Mouse (Mus musculus) hindbrain, embryonic 13.5 days (tissue): ENCODE measurements around the gene Nefh. TPM values are rescaled to one million over a fixed set of nuclear protein-coding genes. Genes with fewer than 3 reads are reported as not detected.

Source experiments
- ATAC-seq: fragments of 200-750 bp; cut with Nextera tagmentation; 2 replicates; pipeline ENCODE4 v1.8.0; 2017; ENCODE audit warnings: moderate TSS enrichment; ENCODE audit not compliant: low FRiP score
- H3K27ac ChIP-seq: fragments of 300-500 bp; sonication (generic); 2 replicates; pipeline ENCODE4 v1.5.1; 2015; ENCODE audit warnings: inconsistent platforms, mild to moderate bottlenecking, moderate library complexity
- H3K27me3 ChIP-seq: fragments of 300-500 bp; sonication (generic); 2 replicates; pipeline ENCODE4 v1.6.1; 2015; ENCODE audit warnings: mild to moderate bottlenecking, inconsistent platforms
- H3K36me3 ChIP-seq: fragments of 300-500 bp; sonication (generic); 2 replicates; pipeline ENCODE4 v1.6.1; 2015; ENCODE audit warnings: mild to moderate bottlenecking, inconsistent platforms
- H3K4me1 ChIP-seq: fragments of 300-500 bp; sonication (generic); replicated peaks from 2 replicates; pipeline ENCODE4 v1.6.1; 2015; ENCODE audit warnings: inconsistent platforms
- H3K4me2 ChIP-seq: fragments of 300-500 bp; sonication (generic); 2 replicates; pipeline ENCODE4 v1.6.1; 2015; ENCODE audit warnings: inconsistent platforms, mild to moderate bottlenecking, moderate library complexity
- H3K4me3 ChIP-seq: fragments of 300-500 bp; sonication (generic); 2 replicates; pipeline ENCODE4 v1.5.1; 2015; ENCODE audit warnings: mild to moderate bottlenecking, inconsistent platforms
- H3K9ac ChIP-seq: fragments of 300-500 bp; sonication (generic); 2 replicates; pipeline ENCODE4 v1.6.1; 2015; ENCODE audit warnings: mild to moderate bottlenecking, inconsistent platforms
- H3K9me3 ChIP-seq: fragments of 300-500 bp; sonication (generic); 2 replicates; pipeline ENCODE4 v1.6.1; 2016; ENCODE audit warnings: inconsistent platforms
- WGBS: fragments of 180-500 bp; shearing (Covaris S2); methylation state at CpG from one replicate; pipeline ENCODE4 v1.1.7; 2015; 5-methylcytosine and 5-hydroxymethylcytosine counted together
- polyA plus RNA-seq: library from polyadenylated mRNA; unstranded; fragments of >200 nt; fragmentation: Nextera tagmentation; extraction: Ambion mirVana; gene quantifications from 2 replicates; pipeline ENCODE4 v1.2.1, GENCODE M21; 2015

Nefh gene
- polyA plus RNA-seq, 1 experiment from 2014 or later = 3.4 TPM

DNA sequence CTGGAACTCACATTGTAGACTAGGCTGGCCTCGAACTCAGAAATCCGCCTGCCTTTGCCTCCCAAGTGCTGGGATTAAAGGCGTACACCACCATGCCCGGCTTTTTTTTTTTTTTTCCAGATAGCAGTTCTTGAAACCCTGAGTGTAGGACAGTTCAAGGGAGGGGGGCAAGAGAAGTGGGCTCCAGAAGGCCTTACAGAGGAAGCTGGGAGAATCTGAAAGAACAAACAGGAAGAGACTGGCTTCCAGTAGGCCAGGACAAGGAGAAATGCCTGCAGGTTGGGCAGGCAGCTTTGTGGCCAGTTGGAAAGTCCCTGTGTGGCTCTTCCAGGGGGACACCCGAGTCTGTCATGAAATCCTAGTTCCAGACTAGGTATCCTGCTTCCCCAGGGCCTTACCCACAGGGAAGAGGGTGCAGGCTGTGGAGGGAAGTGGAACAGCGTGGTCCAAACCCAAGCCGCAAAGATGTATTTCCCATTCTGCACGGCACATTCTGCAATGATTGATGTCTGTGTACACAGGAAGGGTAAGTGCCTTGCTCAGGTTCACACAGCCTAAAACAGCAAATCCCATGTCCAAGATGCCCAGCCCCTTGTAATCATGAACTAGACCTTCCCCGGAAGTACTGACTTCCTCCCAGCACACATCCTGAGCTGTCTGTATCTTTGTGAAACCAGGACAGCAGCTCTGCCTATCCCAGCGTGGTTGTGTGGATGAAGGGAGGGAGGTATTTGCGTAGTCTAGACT is 26.7 kb upstream of the Nefh start:
- 79% methylated on average over 11 of the region's 11 CpGs for WGBS
- no peak for ATAC-seq

DNA sequence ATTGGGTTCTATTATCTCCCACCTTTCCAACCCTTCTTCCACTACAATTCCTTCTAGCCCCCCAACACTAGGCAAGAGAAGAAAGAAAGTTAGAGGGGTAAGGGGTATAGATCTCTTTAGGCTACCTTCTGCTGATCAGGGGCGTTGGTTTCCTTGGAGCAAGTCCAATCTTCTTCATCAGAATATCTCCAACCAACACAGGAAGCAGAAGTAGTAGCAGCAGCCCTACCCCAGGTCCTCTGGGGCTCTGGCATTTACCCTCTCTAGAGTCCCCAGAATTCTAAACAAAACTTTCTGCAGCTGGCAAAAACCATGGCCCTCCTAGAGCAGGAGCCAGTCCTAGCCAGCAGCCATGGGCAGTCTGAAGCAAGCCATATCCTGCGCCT is 26.0 kb upstream of the Nefh start:
- Histone ChIP-seq H3K9ac (no peak overlapping the region), H3K27ac (no peak overlapping the region), H3K27me3 (peaks cover 15% of the 10 kb centered on the region), H3K4me1 (0 out of 2 replicates have a peak, but pooled peaks cover 3% of the 10 kb centered on the region), H3K4me2 (no peak overlapping the region), H3K4me3 (no peak overlapping the region), H3K36me3 (no peaks in the 10 kb centered on the region), H3K9me3 (no peaks in the 10 kb centered on the region)
- 84% methylated on average over 2 of the region's 2 CpGs for WGBS
- no peak for ATAC-seq

More for the DNA sequence above, 26.7 kb upstream of the Nefh start:
- 0 out of 2 replicates have a peak, but pooled peaks cover 3% of the 10 kb centered on the region for H3K4me1 ChIP-seq
- no peak overlapping the region for H3K4me3 ChIP-seq
- peaks cover 15% of the 10 kb centered on the region for H3K27me3 ChIP-seq
- H3K9me3 ChIP-seq = no peaks in the 10 kb centered on the region
- H3K36me3 ChIP-seq = no peaks in the 10 kb centered on the region
- H3K4me2 ChIP-seq = no peak overlapping the region
- H3K27ac ChIP-seq = no peak overlapping the region
- no peak overlapping the region for H3K9ac ChIP-seq

DNA sequence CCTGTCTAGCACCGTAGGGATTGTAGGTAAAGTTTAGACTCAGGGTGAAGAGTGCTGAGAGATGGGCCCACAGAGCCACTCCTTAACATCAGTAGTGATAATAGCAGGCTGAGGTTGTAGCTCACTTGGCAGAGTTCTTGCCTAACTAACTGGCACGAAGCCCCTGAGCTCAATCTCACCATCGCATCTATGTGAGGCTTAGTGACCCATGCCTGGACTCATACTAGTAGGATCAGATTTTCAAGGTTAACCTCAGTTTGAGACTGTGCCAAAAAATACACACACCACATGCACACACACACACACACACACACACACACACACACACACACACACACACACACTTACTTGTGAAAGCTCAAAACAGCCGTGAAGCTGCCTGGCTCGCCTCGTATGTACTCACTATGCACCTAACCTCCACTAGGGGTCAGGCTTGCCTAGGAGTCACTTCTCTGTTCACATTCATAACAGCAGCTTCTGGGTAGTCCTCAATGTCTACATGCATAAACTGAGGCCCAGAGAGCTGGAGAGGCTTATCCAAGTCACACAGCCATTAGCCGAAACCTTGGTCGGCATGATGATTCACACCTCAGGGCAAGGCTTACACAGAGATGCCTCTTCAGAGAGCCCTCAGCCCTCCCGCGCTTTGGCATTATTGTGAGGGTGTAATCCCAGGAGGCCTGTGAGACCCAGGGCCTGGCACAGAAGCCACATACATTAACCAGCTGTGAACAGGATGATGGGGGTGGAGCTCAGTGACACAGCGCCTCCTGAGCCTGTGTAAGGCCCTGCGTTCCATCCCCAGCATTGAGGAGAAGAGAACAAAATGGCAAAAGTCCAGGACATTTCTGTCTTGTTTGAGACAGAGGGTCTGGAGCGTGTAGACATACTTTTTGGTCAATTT is 25.4 kb upstream of the Nefh start:
- H3K4me2 ChIP-seq = no peak overlapping the region
- H3K9ac ChIP-seq = no peak overlapping the region
- H3K36me3 ChIP-seq = no peaks in the 10 kb centered on the region
- H3K4me1 ChIP-seq = peaks cover 3% of the 10 kb centered on the region; the same call in 1 of the 2 replicates
- no peaks in the 10 kb centered on the region for H3K9me3 ChIP-seq
- peaks cover 15% of the 10 kb centered on the region for H3K27me3 ChIP-seq
- no peak overlapping the region for H3K27ac ChIP-seq
- no peak for ATAC-seq
- 55% methylated on average over 13 of the region's 13 CpGs for WGBS
- no peak overlapping the region for H3K4me3 ChIP-seq

DNA sequence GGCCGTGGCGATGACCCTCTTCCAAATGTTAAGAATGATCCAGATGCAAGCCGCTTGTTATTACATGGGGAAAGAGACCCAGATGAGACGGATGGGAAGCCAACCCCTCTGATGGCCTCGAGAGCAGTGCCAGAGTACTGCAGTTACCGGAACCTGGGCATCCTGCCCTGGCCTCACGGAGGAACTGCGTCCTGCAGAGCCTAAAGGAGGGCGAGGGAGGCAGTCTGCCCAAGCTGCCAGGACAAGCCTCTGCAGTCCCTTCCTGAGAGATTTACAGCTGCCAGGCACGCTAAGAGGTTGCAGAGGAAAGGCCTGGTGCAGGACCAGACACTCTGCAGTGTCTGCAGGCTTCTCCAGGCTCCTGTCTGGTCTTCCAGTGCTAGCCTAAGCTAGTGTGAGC is 20.5 kb upstream of the Nefh start:
- no peak overlapping the region for H3K4me2 ChIP-seq
- H3K27me3 ChIP-seq = no peaks in the 10 kb centered on the region
- WGBS = 74% methylated on average over 10 of the region's 10 CpGs
- no peaks in the 10 kb centered on the region for H3K36me3 ChIP-seq
- ATAC-seq = no peak
- H3K4me3 ChIP-seq = no peak overlapping the region
- H3K4me1 ChIP-seq = peaks cover 8% of the 10 kb centered on the region
- no peaks in the 10 kb centered on the region for H3K9me3 ChIP-seq
- H3K9ac ChIP-seq = no peak overlapping the region
- no peak overlapping the region for H3K27ac ChIP-seq

DNA sequence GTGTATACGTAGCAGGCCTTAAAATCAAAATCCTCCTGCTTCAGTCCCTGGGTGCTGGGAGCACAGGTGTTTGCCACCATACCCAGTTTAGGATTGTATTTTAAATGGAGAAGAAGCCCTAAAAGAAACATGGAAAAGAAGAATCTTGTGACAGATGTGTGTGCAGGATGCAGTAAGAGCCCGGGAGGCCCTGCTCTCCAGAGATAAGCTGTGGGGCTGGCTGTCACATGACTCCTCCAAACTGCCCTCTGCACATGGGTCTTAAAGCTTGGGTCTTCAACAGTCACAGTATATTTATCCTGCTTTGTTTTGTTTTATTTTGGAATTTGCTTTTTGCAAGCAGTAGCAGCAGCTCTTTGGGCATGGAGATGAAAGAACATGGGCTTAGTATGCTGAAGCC is 19.7 kb upstream of the Nefh start:
- Histone ChIP-seq H3K27ac (no peak overlapping the region), H3K36me3 (no peaks in the 10 kb centered on the region), H3K4me2 (no peak overlapping the region), H3K4me3 (no peak overlapping the region), H3K9me3 (no peaks in the 10 kb centered on the region), H3K4me1 (peaks cover 7% of the 10 kb centered on the region), H3K27me3 (no peaks in the 10 kb centered on the region), H3K9ac (no peak overlapping the region)
- 55% methylated on average over 2 of the region's 2 CpGs for WGBS
- ATAC-seq = no peak

DNA sequence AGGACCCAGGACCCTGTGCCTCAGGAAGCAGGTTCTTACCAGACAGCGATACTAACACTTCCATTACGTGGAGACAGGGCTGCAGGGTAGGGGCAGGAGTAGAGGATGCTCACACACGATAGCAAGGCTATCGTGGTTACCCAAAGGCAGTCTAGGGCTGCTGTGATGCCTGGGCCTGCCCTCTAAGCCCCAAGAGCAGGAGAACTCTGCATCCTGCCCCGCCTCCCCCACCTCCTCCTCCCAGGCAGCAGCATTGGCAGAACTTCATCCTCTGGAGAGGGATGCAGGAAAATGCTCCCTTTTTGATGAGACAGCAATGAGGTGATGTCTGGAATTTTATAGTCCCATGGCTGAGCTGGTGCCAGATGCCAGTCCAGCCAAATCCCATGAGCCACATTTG is 19.0 kb upstream of the Nefh start:
- no peak for ATAC-seq
- H3K4me2 ChIP-seq = no peak overlapping the region
- no peaks in the 10 kb centered on the region for H3K9me3 ChIP-seq
- no peaks in the 10 kb centered on the region for H3K27me3 ChIP-seq
- no peak overlapping the region for H3K27ac ChIP-seq
- H3K4me1 ChIP-seq = peaks cover 7% of the 10 kb centered on the region
- H3K36me3 ChIP-seq = no peaks in the 10 kb centered on the region
- no peak overlapping the region for H3K9ac ChIP-seq
- WGBS = 65% methylated on average over 5 of the region's 5 CpGs
- no peak overlapping the region for H3K4me3 ChIP-seq

DNA sequence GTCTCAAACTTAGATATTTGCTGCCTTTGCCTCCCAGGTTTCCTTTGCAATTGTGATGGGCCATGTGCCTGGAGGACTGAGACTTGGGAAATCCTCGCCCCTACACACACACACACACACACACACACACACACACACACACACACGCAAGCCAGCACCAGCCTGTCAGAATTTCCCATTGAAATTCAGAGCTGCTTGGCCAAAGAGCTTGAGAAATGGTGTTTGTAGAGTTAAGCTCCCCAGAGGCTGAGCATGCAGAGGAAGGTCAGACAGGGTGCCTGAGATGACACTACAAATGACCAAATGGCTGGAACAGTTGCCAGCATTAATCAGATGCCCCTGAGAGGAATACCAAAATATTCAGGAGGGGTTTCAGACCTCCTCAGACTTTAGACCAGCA is 18.5 kb upstream of the Nefh start:
- Histone ChIP-seq H3K4me1 (peaks cover 7% of the 10 kb centered on the region), H3K27me3 (no peaks in the 10 kb centered on the region), H3K4me2 (no peak overlapping the region), H3K4me3 (no peak overlapping the region), H3K27ac (no peak overlapping the region), H3K36me3 (no peaks in the 10 kb centered on the region), H3K9ac (no peak overlapping the region), H3K9me3 (no peaks in the 10 kb centered on the region)
- 47% methylated on average over 2 of the region's 2 CpGs for WGBS
- ATAC-seq = no peak

DNA sequence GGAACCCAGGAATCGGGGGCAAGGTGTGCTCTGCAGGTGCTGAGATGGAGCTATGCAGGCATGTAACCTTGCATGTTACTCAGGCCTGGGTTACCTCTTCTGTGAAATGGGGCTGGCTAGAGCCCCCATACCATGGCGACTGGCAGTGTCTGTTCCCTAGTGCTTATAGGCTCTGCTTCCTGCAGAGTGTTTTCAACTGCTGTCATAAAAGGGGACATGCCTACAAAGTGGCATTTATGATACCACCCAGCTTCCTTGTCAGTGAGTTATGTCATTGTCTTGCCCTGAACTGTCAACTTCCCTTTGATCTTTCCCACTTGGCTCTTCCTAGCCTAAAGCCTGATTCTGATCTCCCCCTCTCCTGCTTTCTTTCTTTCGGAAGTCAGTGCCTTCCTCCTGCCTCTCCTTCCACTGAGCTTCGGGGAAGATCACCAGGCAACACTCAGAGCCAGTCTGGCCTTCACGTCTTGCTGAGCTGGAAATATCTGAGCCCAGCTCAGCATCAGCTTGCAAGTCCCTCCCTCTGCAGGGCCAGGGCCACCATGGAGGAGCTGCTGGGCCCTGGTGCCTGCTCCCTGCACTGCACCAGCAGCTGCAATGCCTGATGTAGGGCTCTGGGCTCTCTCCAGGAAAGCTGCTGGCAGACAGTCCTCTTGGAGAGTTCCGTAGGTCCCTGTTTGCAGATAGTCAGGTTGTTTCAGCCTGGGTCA is 15.4 kb upstream of the Nefh start:
- no peak for ATAC-seq
- 60% methylated on average over 6 of the region's 6 CpGs for WGBS
- Histone ChIP-seq H3K27ac (no peak overlapping the region), H3K9ac (no peak overlapping the region), H3K4me2 (no peak overlapping the region), H3K4me1 (peaks cover 7% of the 10 kb centered on the region; the same call in 1 of the 2 replicates), H3K4me3 (no peak overlapping the region), H3K9me3 (no peaks in the 10 kb centered on the region), H3K36me3 (no peaks in the 10 kb centered on the region), H3K27me3 (no peaks in the 10 kb centered on the region)

DNA sequence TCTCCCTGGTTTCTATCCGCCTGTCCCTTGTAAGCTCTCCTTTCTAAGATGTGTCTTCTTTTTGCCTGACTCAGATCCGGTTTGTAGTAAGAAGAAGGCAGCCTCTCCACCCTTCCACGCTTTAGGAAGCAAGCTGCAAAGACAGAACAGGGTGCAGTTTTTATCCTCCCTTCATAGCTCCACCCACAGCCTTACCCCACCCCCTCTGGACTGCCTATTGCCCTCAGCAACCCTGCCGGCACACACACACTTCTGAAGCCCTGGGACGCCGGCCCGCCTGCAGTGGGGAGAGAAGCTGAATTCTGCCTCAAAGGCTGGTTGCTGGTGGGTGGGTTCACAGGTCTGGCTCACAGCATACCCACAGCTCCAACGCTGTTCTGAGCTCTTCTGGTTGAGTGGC is 6.1 kb upstream of the Nefh start:
- no peak overlapping the region; the same call in 1 of the 2 replicates for H3K4me2 ChIP-seq
- no peak for ATAC-seq

DNA sequence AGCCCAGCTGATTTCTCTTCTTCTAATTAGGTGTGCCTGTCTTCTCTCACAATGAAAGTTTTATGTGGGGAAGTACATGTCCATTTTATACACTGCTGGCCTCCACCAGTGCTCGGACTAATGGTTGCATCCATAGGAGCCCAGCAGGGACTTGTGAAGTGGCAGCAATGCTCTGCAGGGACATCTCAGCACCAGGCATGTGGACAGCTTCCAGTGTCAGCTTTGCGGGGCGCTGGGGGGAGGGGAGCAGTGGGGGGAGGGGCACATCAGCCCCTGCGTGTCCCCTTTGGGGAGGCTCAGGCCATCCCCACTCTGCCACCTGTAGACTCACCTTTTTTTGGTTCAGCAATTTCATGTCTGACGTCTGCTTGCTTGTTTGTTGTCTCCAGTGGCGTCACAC is 5.5 kb upstream of the Nefh start:
- no peaks in the 10 kb centered on the region for H3K36me3 ChIP-seq
- peaks cover 38% of the 10 kb centered on the region for H3K4me1 ChIP-seq
- peaks cover 74% of the 10 kb centered on the region for H3K27me3 ChIP-seq
- no peak overlapping the region for H3K27ac ChIP-seq
- 4% methylated on average over 6 of the region's 6 CpGs for WGBS
- no peak overlapping the region for H3K4me3 ChIP-seq
- H3K9me3 ChIP-seq = no peaks in the 10 kb centered on the region
- 0 out of 2 replicates have a peak overlapping the region, but pooled peaks have one; percentile 35 for H3K9ac ChIP-seq
- no peak for ATAC-seq
- no peak overlapping the region for H3K4me2 ChIP-seq

More for the DNA sequence above, 6.1 kb upstream of the Nefh start:
- H3K27me3 ChIP-seq = peaks cover 69% of the 10 kb centered on the region
- H3K4me3 ChIP-seq = no peak overlapping the region
- H3K4me1 ChIP-seq = peaks cover 33% of the 10 kb centered on the region
- H3K9ac ChIP-seq = peak overlapping the region; percentile 35; the same call in 1 of the 2 replicates
- H3K36me3 ChIP-seq = no peaks in the 10 kb centered on the region
- H3K27ac ChIP-seq = no peak overlapping the region
- under 1% methylated on average over 8 of the region's 8 CpGs for WGBS
- H3K9me3 ChIP-seq = no peaks in the 10 kb centered on the region

DNA sequence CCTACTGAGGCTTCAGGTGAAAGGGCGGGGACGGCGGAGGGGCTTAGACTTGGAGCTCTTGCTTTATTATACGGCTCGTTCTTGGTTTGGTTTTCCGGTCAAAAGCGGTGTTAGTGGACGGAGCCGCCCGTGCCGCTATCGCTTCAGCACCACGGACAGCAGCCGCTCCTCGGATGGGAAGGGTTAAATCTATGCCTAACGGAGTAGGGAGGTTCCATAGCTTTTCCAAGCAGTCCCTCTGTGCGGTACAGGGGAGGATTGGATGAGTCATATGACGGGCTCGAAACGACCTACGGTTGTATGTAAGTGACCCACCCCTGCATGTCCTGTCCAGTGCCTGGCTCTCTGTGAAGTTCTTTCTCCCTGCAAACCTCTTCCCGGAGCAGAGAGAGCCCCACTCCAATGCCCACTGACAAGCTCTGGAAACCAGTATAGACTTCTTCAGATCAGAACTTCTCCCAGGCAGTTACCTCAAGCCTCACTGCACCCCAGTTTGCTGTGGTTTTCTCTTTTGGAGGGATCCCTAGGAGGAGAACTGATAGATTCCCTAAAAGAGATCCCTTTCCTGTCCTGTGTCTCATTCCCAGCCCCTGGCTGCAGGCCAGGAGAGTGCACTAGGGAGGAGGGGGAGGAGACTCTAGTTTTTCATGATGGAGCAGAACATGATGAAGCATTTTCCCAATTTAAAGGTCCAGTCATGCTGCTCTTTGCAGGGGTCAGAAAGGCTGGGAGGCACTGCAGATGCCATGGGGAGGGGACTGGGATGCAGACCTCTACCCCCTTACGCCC is 1.6 kb upstream of the Nefh start:
- peak overlapping the region; percentile 85 for H3K9ac ChIP-seq
- H3K27me3 ChIP-seq = peaks cover 98% of the 10 kb centered on the region
- H3K4me1 ChIP-seq = peaks cover 62% of the 10 kb centered on the region
- H3K9me3 ChIP-seq = no peaks in the 10 kb centered on the region
- peak overlapping the region; percentile 82 for H3K4me2 ChIP-seq
- no peak for ATAC-seq
- no peak overlapping the region for H3K27ac ChIP-seq
- H3K36me3 ChIP-seq = no peaks in the 10 kb centered on the region
- H3K4me3 ChIP-seq = peak overlapping the region; percentile 60
- WGBS = 6% methylated on average over 23 of the region's 23 CpGs
